Mouse (Mus musculus) telencephalon, adult 2 months (tissue): ENCODE data around the gene Gpr83.

Experiments
- DNase-seq: peaks from one replicate; pipeline ENCODE4 v3.0.0-alpha.2; 2011; ENCODE audit warnings: low read depth, low spot score

The Gpr83 gene

DNA sequence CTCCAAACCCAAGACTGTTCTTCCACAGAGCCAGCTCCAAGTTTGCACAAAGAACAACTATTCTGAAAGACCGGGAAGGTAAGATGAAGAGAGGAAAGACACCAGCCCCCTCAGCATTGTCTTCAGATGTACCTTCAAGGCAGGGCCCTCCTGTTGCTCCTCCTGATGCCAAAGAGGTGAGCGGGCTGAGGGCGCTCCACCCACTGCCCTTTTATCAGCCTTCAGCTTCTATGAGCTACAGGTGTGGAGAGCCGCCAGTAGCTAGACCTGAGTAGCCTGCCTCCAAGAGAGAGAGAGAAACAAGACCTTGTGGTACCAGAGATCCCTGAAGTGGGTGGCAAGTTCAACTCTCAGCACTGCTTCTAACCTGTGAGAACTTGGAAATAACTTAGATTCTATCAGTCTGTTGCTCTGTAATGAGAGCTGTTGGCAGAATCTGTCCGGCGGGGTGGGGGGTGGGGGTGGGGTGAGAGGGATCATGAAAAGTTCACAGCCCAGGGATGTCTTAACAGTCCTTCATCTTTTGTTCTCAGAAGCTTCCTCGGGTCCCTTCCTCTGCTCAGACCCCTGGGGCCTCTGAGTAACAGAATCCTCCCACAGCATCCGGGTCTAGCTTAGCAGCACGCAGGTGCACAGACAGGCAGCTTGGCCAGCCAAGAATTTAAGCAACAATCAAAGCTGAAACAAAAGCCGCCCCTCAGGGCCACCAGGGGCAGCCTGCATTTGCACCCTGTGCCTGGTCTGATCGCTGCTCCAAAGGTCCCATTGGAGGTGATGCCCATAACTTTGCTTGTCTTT is 43.8 kb downstream of the Gpr83 start, which contains the start of gene Izumo1r:
Gene Izumo1r, minus strand, starts transcription at position 369 of the 798 bp plus-strand sequence.
- DNase-seq: no peak

DNA sequence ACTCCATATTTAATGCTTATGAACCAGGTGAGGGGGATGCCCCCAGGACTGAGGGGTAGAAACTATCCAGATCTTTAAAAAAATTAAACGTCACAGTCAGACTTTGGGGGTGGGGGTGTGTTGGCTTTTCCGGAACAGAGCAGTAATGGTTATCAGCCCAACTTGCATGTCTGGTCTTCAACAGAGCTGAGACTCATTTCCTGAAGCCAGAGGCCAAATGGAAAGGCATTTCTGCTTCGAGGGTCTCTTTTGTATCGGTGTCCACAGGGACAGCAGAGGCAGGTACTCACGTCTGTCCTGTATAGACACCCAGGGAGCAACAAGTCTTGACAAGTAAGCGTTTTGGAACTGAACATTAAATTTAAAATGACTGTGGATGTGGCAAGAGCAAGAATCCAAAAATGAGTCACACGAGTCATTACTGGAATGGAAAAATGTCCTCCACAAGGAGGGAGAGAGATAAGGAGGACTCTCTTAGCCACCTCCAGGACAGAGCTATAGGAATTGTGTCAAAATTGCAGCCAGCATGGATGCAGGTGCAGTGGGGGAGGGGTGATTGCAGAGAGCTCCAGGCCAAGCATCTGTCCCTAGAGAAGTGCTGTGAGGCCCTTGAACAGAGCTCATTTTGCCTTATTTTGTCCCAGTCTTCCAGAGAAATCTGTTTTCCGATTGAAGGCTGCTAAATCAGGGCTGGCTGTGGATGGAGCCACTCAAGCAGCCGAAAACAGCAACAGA is 44.9 kb downstream of the Gpr83 start:
- DNase-seq: no peak

DNA sequence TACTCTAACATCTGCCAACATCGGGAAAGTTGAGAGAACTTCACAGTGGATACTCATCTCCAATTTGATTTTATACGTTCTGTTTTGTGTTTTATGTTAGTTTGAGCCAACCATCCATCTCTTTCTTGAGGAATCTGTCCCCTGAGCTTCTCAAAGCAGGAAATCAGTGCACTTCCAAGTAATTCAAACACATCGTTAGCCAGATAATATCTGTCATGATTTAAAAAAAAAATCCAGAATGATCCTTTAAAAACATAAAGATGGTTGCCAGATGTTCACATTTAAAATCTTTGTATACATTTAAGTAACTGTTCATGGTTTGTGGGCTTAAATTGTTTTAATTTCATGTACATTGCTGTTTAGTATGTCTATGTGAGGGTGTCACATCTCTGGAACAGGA is 45.9 kb downstream of the Gpr83 start:
- DNase-seq: no peak

DNA sequence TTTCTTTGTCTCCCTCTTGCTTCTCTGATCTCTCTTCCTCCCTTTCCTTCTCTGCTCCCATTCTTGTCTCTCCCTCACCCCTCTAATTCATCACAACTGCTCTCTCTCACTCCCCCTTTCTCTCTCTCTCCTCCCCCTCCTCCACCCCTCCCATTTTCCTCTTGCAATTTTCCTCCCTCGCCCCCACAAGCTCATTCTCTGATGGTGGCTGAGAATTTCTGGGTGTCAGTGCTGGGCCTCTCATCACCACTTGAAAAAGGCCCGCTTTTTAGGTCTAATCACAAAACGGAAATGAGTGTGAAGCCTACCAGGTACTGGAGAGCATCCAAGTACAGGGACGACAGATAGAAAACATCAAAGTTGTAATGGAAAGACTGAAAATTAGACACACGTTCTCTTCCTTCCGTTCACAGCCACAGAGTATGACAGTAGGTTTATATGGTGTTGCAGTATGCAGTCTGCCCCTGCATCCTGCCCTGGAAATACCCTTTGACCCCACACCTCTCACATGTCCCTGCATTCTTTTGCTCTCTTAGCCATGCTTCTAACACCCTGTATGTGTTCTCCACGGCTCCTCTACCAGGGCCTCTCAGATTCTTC is 47.9 kb downstream of the Gpr83 start:
- DNase-seq: no peak

DNA sequence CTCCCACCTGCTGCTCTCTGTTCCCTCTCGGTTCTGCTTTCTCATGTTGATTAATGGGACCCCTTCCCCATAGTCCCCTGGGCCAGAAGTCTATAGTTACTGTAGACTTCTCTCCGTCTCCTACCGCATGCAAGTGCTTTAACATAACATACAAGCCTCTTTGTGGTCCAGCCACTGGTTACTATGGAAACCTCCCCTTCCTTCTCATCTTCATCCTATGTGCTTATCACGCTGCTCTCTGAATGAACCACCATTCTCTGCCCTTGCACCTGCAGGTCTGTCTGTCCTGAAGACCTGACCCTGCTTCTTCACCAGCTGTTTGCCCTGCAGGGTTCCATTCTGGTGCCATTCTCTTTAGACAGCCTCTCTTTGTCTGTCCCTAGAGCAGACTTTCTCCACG is 50.0 kb downstream of the Gpr83 start:
- no peak for DNase-seq

DNA sequence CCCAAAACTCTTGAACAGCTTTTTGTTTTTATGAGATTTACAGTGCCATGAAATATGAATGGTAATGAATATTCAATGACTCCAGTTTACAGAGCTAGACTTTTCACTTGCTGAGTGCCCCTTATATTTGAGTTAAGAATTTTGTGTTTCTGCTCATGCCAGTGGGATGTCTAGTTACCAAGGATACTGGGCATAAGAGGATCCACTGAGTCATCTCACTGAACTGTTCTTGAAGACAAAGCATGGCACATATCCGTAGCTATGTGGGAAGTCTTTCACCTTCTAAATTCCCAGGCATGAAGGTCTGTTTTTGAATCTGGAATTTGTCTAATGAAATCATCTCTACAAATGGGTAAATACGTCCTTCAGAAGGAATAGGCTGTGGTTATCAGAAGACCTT is 52.0 kb downstream of the Gpr83 start:
- DNase-seq: no peak

DNA sequence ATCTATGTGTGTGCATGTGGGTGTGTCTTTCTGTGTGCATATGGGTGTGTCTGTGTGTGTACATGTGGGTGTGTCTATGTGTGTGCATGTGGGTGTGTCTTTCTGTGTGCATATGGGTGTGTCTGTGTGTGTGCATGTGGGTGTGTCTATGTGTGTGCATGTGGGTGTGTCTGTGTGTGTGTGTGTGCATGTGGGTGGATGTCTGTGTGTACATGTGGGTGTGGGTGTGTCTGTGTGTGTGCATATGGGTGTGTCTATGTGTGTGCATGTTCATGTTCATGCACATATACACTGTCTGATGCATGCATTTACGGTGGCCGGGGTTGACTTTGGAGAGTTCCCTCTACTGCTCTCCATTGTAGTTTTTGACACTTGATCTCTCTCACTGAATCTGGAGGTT is 57.7 kb downstream of the Gpr83 start:
- DNase-seq: no peak

DNA sequence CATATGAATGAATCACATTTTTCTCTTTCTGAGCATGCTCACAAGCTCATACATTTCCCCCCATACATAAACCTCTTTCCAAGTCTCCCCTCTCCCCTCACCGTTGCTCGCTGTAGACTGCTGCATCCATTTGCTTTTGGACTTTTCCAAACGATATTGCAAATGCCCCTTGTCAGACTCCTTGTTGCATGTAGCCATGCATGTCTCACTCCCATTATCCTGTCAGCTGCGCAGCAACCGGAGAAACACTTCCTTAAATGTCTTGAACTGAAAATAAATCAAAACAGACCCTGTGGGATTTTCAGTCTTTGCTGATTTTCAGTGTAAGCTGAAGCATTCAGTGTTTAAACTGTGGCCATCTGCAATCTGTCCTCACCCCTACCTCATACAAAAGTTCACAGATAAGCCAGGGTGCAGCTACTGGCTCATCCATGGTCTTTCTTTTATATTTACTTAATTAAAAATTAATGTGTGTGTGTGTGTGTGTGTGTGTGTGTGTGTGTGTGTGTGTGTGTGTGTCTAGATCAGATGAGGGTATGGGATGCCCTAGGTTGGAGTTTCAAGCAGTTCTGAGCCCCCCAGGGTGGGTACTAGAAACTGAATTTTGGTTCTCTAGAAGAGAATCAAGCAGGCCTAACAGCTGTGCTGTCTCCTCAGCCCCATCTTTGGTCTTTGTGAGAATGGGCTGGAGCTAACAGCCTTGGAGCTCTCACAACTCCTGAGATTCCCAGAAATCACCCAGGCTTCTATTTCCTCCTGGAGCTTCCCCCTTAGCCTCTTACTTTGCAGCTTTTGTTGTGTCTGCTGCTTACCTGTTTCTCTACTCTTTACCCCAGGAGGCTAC is 59.0 kb downstream of the Gpr83 start:
- DNase-seq: no peak
